Mouse (Mus musculus): ENCODE measurements at regions not wholly inside any gene's neighbourhood (a gene's known extent, or its start where the extent isn't known, plus 50 kb on each side); places are given as distances from the start of the nearest gene placed in this dataset.

- DNase-seq (ENCODE audit: low spot score in 2 of 2): no peak
Measured at GRCm38 (mm10) chr1:186572651-186573050, 133.1 kb downstream of the Tgfb2 start.

DNA sequence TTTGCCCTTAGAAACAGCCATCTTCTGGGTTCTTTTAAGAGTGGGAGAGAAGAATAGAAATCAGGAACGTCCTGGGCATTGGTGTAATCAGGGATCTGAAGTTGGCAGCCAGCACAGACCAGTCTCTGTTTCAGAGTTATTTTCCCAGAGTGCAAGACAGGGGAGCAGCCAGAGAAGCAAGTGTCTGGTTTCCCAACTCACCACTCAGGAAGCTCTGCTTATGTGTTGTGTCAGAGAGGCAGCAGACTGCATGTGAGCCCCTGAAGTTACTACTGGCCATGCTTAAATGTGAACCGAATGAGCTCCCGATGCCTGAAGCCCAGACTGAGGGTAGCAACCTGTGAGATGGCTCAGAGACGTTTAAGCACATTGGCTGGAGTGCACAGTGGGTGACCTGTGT is 133.7 kb downstream of the Tgfb2 start:
- DNase-seq (ENCODE audit: low spot score in 2 of 2): no peak

DNA sequence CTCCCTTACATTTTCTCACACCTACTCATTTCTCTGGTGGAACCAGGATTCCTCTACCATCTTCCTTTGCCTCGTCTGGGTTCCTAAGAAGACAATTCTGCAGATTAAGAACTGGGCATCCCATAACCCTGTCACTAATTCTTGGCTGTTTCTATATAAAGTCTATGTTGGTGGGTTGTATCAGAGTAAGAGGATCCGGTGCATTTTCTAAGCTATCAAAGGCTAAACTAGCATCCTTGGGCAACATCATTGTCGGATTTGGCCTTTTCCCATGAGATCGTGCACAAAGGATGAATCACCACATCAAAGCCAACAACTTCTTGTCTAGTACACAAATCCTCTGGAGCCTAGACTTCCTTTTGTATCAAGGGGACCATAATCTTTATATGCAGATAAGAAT is 137.3 kb downstream of the Tgfb2 start:
- DNase-seq (ENCODE audit: low spot score in 2 of 2): no peak

DNA sequence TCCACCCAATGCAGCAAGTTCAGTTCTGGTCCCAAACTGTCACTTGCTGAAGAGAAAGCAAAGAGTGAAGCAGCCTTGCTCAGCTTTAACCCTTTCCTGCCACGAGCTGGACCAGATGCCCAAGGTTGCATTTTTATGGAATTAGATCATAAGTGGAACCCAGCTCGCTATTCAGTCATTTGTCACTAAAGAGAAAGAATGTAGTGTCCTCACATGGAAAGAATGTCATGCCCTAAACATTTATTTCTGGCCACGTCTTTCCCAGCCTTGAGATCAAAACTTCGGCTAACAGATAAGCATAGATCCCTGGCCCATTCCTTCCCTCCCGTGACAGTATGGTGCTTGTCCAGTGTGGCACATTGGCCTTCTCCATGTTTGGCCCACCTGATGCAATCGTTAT is 137.7 kb downstream of the Tgfb2 start:
- no peak for DNase-seq (ENCODE audit: low spot score in 2 of 2)

GRCm38 (mm10) chr1:186567136-186567826 is 138.5 kb downstream of the Tgfb2 start:
- no peak for DNase-seq (ENCODE audit: low spot score in 2 of 2)

DNA sequence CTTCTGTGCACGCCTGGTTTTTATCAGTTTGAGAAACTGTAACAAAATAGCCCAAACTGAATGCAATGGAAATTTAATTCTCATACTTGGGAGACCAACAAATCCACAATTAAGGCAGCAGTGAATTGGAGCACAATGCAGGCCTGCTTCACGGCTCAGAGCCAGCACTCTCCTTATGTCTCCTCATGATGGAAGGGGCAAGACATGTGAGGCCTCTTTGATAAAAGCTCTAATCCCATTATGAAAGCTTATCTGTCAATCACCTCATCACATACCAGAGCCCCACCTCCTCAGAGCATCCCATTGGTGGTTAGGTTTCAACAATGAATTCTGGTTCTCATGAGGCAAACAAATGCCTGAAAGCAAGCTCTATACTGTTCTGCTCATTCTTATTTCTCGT is 143.8 kb downstream of the Tgfb2 start:
- DNase-seq (ENCODE audit: low spot score in 2 of 2): no peak

GRCm38 (mm10) chr1:186555441-186555975 is 150.3 kb downstream of the Tgfb2 start:
- no peak for DNase-seq (ENCODE audit: low spot score in 2 of 2)

DNA sequence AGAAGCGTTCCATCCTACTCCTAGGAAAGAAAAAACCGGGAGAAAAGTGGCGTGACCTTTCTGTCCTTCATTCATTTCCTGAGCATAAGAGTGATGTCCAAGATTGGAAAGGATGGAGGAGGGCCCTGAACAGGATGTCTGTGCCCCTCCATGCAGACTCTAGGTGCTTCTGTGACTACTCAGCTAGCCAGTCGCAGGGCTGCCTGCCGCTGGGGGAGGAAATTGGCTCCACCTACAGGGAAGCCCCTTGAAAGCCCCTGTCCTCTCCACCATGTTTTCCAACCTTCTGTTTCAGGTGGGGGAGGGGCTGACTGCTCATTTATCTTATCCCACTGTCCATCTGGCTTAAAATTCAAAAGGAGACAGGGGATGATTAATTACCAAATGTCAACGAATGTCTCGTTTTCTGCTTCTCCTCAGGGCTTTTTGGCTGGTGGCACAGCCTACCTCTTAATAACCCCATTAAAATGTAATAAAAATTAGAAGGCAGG is 151.2 kb downstream of the Tgfb2 start:
- DNase-seq (ENCODE audit: low spot score in 2 of 2): no peak

DNA sequence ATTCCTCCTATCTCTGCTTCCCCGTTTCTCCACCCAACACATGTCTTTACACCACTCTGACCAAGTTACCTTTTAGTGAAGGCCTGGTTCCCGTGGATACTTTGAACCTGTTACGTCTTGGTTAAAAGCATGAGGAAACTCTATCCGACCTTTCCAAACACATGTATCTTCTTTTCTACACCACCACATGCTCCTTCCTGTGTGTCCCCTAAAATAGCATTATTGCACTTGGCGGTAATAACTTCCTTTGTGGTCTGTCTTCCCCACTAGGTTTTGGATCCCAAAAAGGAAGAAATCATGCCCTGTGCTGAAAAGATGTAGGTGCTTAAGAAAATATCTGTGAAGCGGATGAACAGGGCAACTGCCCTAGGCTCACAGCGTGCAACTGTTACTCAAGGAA is 153.1 kb downstream of the Tgfb2 start:
- DNase-seq (ENCODE audit: low spot score in 2 of 2): no peak

DNA sequence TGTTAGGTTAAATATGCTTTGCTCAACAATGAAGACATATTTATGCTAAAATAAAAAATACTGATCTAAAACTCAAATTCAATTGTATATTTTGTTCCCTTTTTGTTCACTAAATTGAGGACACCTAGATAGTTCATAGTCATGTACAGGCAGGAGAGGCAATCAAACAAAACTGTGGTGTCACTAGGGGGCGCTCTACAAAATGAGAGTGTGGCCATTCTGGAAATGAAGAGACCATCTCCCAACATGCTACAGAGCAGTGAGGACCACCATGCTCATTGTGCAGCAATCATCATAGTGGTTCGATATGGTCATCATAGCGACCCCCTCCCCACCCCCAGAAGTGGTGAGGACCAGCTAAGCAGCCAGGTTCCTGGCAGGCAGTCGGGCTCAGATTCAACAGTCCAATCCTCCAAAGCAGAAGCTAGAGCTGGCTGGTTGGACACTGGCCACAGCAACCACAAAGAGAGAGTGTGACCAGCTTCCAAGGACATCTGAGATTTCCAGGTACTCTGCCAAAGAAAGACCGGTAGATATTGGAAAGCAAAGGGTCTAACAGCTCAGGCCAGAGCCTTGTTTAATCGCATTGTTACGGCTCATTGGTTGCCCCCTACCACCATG is 155.4 kb downstream of the Tgfb2 start:
- peak in 1 of 2 experiments; percentile 2 for DNase-seq (ENCODE audit: low spot score in 2 of 2)

- DNase-seq (ENCODE audit: low spot score in 2 of 2): no peak
Measured at GRCm38 (mm10) chr1:186549207-186549606, 156.6 kb downstream of the Tgfb2 start.

GRCm38 (mm10) chr1:186546386-186547185 is 159.2 kb downstream of the Tgfb2 start:
- DNase-seq (ENCODE audit: low spot score in 2 of 2): no peak

- DNase-seq (ENCODE audit: low spot score in 2 of 2): no peak
Measured at GRCm38 (mm10) chr1:186540070-186540469, 165.7 kb downstream of the Tgfb2 start.

- peak; percentile 8 to 45 for DNase-seq (ENCODE audit: low spot score in 2 of 2)
Measured at GRCm38 (mm10) chr1:186538233-186538632, 167.6 kb downstream of the Tgfb2 start.

DNA sequence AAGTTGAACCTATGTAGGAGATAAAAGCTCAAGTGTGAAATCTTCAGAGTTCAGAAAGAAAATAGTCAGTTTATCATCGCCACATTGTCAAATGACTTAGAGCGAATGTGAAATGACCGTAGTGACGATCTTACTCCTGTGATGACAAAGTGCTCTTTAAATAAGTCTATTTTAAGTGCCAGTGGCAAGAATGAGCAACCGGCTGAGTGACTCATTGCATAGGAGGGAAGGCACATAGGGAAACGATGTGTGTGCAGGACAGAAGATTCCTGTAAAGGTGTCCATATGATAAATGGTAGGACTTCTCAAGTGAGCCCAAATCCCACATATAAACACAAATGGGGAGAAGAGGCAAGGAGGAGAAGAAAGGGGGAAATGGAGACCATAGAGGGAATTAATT is 189.8 kb downstream of the Tgfb2 start:
- no peak for DNase-seq (ENCODE audit: low spot score in 2 of 2)

DNA sequence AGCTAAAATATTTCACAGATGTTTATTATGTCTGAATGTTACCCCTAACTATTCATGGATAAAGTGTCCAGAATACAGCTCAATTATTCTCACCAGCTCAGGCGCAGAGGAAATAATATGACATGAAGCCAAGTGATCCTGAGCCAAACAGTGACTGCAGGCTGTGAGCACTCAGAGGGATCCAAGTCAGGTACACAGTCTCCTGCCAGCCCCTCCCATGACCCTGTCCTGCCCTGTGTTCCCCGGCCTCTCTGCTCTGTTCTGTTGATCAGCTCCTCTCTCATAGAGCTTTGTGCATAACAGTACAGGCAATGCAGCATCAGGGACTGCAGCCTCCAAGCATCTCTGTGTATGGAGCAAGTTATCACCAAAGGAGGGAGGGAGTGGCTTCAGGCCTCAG is 190.7 kb downstream of the Tgfb2 start:
- no peak for DNase-seq (ENCODE audit: low spot score in 2 of 2)

- no peak for DNase-seq (ENCODE audit: low spot score in 2 of 2)
Measured at GRCm38 (mm10) chr1:186513861-186514260, 191.9 kb downstream of the Tgfb2 start.

GRCm38 (mm10) chr1:186510531-186510930 is 195.3 kb downstream of the Tgfb2 start:
- no peak for DNase-seq (ENCODE audit: low spot score in 2 of 2)

DNA sequence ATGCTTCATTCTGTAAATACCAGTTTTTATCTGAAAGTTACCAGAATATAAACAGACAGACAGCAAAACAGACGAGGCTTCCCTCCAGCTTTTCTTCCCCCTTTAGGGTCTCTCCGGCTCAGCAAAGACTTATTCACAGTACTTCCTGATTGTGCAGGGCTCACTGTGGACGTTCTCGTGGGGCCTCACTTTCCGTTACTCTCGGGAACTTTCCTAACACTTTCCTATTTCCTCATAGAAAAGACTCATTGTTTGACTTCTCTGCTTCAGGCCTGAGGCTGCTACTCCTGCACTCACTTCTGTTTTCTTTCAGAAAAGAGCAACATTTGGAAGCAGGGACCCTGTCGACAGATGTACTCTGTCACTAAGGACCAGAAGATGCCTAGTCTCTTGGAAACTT is 197.4 kb downstream of the Tgfb2 start:
- DNase-seq (ENCODE audit: low spot score in 2 of 2): no peak

DNA sequence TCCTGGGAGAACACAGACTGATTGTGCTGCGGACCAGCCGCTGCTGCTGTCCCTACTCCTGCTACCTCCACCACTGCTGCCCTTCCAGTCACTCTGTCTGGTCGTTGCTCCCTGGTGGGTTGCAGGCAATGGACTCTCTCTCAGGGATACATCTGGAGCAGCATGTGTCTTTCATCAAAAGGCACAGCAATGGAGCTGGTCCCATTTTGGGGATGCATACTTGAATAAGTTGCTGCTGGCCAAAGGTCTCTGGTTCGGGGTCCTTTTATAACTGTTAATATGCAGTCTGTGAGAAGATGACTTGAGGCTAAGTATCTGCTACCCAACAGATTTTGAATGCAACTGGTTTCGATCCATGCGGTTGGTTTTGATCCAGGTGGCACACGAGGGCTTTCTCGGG is 197.8 kb downstream of the Tgfb2 start:
- no peak for DNase-seq (ENCODE audit: low spot score in 2 of 2)

DNA sequence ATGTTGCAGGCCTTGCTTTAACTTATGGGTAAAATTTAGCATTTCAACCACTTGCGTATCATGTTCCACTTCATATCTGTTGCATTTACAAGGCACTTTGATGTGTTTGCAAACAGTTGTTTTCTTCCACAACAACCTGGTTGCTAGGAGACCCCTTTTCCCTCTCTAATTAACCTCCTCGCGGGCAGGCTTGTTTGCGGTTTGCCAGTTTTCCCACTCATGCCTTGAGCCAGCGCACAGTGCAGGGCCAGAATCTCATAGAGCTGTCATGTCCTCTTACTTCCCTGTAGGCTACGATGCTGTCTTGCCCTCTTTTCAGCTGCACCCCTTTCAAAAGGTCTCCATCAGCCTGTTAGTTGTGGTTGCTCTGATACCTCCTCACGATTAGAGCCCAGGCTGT is 199.3 kb downstream of the Tgfb2 start:
- no peak for DNase-seq (ENCODE audit: low spot score in 2 of 2)

DNA sequence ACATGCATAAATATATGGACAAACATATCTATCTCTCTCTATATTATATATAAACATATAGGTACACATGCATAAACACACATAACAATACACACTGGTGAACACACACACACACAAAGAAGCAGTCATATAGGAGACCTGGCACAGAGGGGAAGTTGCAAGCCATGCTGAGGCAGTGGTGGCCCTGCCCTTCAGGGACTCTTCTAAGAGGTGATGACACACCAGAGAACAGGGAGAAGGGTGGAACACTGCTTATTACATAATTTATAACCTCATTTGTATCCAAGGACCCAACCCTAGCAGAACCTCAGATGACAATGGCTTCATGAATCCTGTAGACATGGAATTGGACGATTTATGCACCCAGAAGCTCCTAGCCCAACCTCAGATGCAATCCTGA is 199.9 kb downstream of the Tgfb2 start:
- DNase-seq (ENCODE audit: low spot score in 2 of 2): no peak

Data from right cerebral cortex, postnatal 36 days (tissue).